Mouse (Mus musculus) lung, embryonic 14.5 days (tissue): Measurements from ENCODE around the gene Gsdme. TPM values are rescaled to one million over a fixed set of nuclear protein-coding genes. Genes with fewer than 3 reads are reported as not detected.
A peak's percentile ranks its signal among the peaks of the same experiment; 100 is the strongest.

ENCODE experiments used
- ATAC-seq: fragments of 200-750 bp; cut with Nextera tagmentation; 2 replicates; pipeline ENCODE4 v1.8.0; 2017; ENCODE audit warnings: mild to moderate bottlenecking, moderate TSS enrichment, moderate library complexity; ENCODE audit not compliant: insufficient read depth
- DNase-seq: peaks from one replicate; pipeline ENCODE4 v3.0.0-alpha.2; 2015
- H3K27ac ChIP-seq: fragments of 300-500 bp; sonication (generic); 2 replicates; pipeline ENCODE4 v1.5.1; 2014; ENCODE audit warnings: low read depth, mild to moderate bottlenecking, moderate library complexity
- H3K27me3 ChIP-seq: fragments of 300-500 bp; sonication (generic); 2 replicates; pipeline ENCODE4 v1.6.1; 2014; ENCODE audit warnings: low read length, control low read depth; ENCODE audit not compliant: insufficient read depth
- H3K36me3 ChIP-seq: fragments of 300-500 bp; sonication (generic); 2 replicates; pipeline ENCODE4 v1.6.1; 2014; ENCODE audit warnings: control low read depth; ENCODE audit not compliant: insufficient read depth
- H3K4me1 ChIP-seq: fragments of 300-500 bp; sonication (generic); 2 replicates; pipeline ENCODE4 v1.6.1; 2014; ENCODE audit warnings: antibody characterized with exemption, control low read depth; ENCODE audit not compliant: insufficient read depth
- H3K4me2 ChIP-seq: fragments of 300-500 bp; sonication (generic); 2 replicates; pipeline ENCODE4 v1.6.1; 2014; ENCODE audit warnings: mild to moderate bottlenecking
- H3K4me3 ChIP-seq: fragments of 300-500 bp; sonication (generic); 2 replicates; pipeline ENCODE4 v1.5.1; 2014; ENCODE audit warnings: low read depth, low read length
- H3K9ac ChIP-seq: fragments of 300-500 bp; sonication (generic); 2 replicates; pipeline ENCODE4 v1.6.1; 2014
- H3K9me3 ChIP-seq: fragments of 300-500 bp; sonication (generic); 2 replicates; pipeline ENCODE4 v1.6.1; 2016; ENCODE audit warnings: low read depth, low read length, control low read depth
- CTCF ChIP-seq: IDR thresholded peaks from 2 replicates; pipeline ENCODE4 v1.5.1; 2016; ENCODE audit warnings: antibody characterized with exemption, low read depth
- WGBS: fragments of 180-500 bp; shearing (Covaris S2); extraction: QIAGEN DNeasy Blood & Tissue Kit; methylation state at CpG from one replicate; pipeline ENCODE4 v1.1.7; 2014; 5-methylcytosine and 5-hydroxymethylcytosine counted together
- polyA plus RNA-seq: library from polyadenylated mRNA; unstranded; fragments of >200 nt; fragmentation: Nextera tagmentation; extraction: Ambion mirVana; gene quantifications from 2 replicates; pipeline ENCODE4 v1.2.1, GENCODE M21; 2014

Gene Gsdme
- polyA plus RNA-seq, 1 experiment from 2014 or later, result 43.3 TPM

DNA sequence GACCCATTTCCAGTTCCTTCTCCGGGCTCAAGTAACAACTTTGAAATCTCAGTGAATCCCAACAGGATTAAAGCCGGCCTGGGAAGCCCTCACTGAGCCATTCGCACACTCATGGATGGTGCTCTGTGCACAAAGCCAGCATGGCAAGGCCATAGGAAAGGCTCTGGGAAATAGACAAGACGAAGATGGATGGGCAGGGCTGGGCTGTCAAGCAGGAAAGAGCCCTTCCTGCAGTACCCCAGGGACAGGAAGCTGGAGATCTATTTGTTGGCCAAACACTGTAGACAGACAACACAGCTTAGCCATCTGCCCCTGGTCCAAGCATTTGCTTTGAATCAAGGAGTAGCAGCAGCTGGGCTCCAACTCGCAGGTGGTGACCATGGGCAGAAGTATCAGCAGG is 35.5 kb downstream of the Gsdme start:
- Histone ChIP-seq H3K36me3 (no peaks in the 10 kb centered on the region), H3K4me3 (no peak overlapping the region), H3K27ac (no peak overlapping the region), H3K27me3 (no peaks in the 10 kb centered on the region), H3K9ac (no peak overlapping the region), H3K4me1 (no peaks in the 10 kb centered on the region), H3K4me2 (no peak overlapping the region), H3K9me3 (no peaks in the 10 kb centered on the region)
- 54% methylated on average over 5 of the region's 5 CpGs for WGBS
- ATAC-seq (peak; percentile 52; the same call in 1 of the 2 replicates), DNase-seq (peak; percentile 26)
- TF ChIP-seq CTCF, result no peak

DNA sequence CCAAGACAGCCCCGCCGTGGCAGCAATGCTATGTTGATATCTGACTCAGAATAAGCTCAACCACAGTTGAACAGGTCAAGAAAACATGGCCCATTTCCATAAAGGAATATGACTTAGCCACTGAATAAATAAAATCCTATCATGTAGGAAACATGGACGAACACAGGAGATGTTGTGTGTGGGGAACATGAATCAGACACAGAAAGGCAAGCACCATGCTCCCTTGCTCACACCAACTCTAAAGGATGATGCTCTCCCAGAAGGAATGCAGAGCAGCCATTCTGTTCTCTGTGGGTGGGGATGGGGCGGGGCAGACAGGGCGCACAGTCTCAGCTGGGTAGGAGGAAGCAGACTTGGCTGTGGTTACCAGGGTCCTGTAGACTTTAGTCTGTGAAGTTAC is 38.4 kb downstream of the Gsdme start:
- WGBS, result 82% methylated on average over 5 of the region's 5 CpGs
- no peak for TF ChIP-seq CTCF
- no peak overlapping the region for H3K9ac ChIP-seq
- ATAC-seq (no peak), DNase-seq (no peak)
- no peaks in the 10 kb centered on the region for H3K27me3 ChIP-seq
- H3K27ac ChIP-seq, result no peak overlapping the region
- no peaks in the 10 kb centered on the region for H3K4me1 ChIP-seq
- no peaks in the 10 kb centered on the region for H3K36me3 ChIP-seq
- H3K9me3 ChIP-seq, result no peaks in the 10 kb centered on the region
- H3K4me3 ChIP-seq, result no peak overlapping the region
- no peak overlapping the region for H3K4me2 ChIP-seq

DNA sequence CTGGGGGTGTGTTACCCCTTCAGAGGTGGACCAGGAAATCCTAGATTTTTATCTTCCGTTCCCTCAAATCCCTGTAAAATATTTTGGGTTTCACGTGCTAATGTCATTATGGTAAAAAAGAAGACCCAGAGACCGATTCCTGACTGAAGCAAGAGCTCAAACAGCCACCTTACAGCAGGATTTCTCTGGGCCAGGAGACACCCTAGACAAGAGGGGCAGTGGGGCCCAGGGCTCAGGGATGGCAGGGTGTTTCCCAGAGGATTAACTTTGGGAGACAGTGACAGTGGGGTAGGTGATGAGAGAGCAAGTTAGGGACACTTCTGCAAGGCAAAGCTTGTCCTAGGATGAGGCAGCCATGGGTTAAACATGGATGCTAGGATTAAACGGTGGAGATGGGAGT is 40.1 kb downstream of the Gsdme start:
- no peak overlapping the region for H3K9ac ChIP-seq
- no peak for ATAC-seq
- H3K27me3 ChIP-seq, result no peaks in the 10 kb centered on the region
- 88% methylated on average over 4 of the region's 4 CpGs for WGBS
- H3K4me2 ChIP-seq, result no peak overlapping the region
- H3K9me3 ChIP-seq, result no peaks in the 10 kb centered on the region
- no peak for TF ChIP-seq CTCF
- no peak for DNase-seq
- H3K27ac ChIP-seq, result no peak overlapping the region
- H3K4me3 ChIP-seq, result no peak overlapping the region
- H3K36me3 ChIP-seq, result no peaks in the 10 kb centered on the region
- H3K4me1 ChIP-seq, result no peaks in the 10 kb centered on the region

DNA sequence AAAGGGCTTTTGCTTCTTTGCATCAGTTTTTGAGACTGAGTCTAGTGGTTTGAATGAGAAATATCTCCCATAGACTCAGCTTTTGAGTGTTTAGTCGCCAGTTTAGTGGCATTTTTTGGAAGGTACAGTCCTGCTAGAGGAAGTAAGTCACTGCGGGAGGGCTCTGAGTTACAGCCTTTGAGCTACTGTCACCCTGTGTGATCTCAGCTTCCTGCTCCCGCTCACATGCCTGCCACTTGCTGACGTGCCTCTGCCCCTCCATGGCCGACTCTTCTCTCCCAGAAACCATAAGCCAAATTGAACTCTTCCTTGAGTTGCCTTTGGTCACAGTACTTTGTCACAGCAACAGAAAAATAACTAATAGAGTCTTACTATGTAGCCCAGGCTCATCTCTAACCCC is 40.7 kb downstream of the Gsdme start:
- no peak overlapping the region for H3K9ac ChIP-seq
- no peaks in the 10 kb centered on the region for H3K9me3 ChIP-seq
- H3K4me2 ChIP-seq, result no peak overlapping the region
- no peaks in the 10 kb centered on the region for H3K4me1 ChIP-seq
- ATAC-seq (no peak), DNase-seq (no peak)
- TF ChIP-seq CTCF, result no peak
- no peaks in the 10 kb centered on the region for H3K36me3 ChIP-seq
- 62% methylated on average over 5 of the region's 5 CpGs for WGBS
- no peak overlapping the region for H3K4me3 ChIP-seq
- H3K27me3 ChIP-seq, result no peaks in the 10 kb centered on the region
- H3K27ac ChIP-seq, result no peak overlapping the region

DNA sequence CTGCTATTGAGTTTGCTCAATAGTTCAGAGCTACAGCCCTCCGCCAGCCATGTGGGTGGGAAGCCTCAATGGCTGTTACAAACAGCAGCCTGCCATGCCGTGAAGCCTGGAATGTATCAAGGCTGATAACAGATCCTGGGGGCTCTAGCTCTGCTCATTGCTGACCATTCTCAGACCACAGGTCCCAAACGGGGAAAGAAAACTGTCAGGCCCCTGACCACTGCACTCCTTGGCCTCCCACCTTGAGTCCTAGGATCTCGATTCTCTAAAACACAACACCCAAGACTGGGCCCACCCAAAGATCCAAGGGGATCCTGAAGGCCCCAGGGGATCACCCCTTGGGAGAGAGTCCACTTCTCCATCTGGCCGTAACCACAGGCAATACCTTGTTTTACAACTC is 41.3 kb downstream of the Gsdme start:
- no peak overlapping the region for H3K27ac ChIP-seq
- ATAC-seq (no peak), DNase-seq (no peak)
- H3K9me3 ChIP-seq, result no peaks in the 10 kb centered on the region
- TF ChIP-seq CTCF, result no peak
- H3K27me3 ChIP-seq, result no peaks in the 10 kb centered on the region
- no peak overlapping the region for H3K4me2 ChIP-seq
- H3K9ac ChIP-seq, result no peak overlapping the region
- H3K4me3 ChIP-seq, result no peak overlapping the region
- H3K4me1 ChIP-seq, result no peaks in the 10 kb centered on the region
- H3K36me3 ChIP-seq, result no peaks in the 10 kb centered on the region
- WGBS, result 71% methylated on average over 5 of the region's 5 CpGs

DNA sequence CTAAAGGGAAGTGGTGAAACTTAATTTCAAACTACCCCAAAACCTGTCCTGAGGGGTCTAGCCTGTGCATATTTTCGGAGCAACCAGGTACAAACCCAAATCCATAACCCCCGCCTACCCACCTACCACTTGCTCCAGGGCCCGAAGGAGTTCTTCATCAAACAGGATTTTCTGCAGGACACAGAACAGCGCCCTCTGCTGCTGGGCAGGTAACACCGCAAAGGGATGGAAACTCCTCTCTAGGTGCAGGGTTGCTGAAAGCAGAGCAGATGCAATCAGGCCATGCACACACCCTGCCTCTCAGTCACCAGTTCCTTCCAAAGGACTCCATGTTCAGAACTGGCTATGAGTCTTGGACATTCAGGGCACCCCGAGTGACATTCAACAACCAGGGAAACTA is 42.8 kb downstream of the Gsdme start:
- H3K4me2 ChIP-seq, result no peak overlapping the region
- no peak overlapping the region for H3K9ac ChIP-seq
- DNase-seq, result peak; percentile 57
- TF ChIP-seq CTCF, result peak; percentile 75
- H3K36me3 ChIP-seq, result no peaks in the 10 kb centered on the region
- no peaks in the 10 kb centered on the region for H3K9me3 ChIP-seq
- H3K27me3 ChIP-seq, result no peaks in the 10 kb centered on the region
- H3K27ac ChIP-seq, result no peak overlapping the region
- H3K4me1 ChIP-seq, result no peaks in the 10 kb centered on the region
- no peak for ATAC-seq
- no peak overlapping the region for H3K4me3 ChIP-seq
- 45% methylated on average over 6 of the region's 6 CpGs for WGBS

DNA sequence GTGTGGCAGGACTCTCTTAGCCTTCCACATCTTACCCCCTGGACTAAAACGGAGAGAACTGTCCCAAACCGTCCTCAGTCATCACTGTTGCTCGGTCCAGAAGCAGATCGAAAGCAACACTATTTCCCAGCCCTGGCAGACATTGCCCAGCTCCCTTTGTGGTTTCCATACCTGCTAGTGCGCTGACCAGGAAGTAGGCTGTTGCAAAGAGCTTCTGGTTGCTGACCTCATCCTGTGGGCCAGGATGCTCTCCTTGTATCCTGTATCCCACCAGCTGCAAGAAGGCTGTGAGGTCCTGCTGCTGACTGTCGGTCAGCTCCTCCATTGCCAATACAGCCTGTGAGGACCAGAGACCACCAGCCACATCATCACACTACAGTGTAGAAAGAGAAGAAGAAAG is 44.6 kb downstream of the Gsdme start:
- no peaks in the 10 kb centered on the region for H3K9me3 ChIP-seq
- no peak overlapping the region for H3K4me2 ChIP-seq
- WGBS, result 79% methylated on average over 6 of the region's 6 CpGs
- TF ChIP-seq CTCF, result no peak
- ATAC-seq (no peak), DNase-seq (no peak)
- no peaks in the 10 kb centered on the region for H3K36me3 ChIP-seq
- no peak overlapping the region for H3K27ac ChIP-seq
- H3K4me1 ChIP-seq, result no peaks in the 10 kb centered on the region
- no peak overlapping the region for H3K4me3 ChIP-seq
- H3K27me3 ChIP-seq, result no peaks in the 10 kb centered on the region
- no peak overlapping the region for H3K9ac ChIP-seq

DNA sequence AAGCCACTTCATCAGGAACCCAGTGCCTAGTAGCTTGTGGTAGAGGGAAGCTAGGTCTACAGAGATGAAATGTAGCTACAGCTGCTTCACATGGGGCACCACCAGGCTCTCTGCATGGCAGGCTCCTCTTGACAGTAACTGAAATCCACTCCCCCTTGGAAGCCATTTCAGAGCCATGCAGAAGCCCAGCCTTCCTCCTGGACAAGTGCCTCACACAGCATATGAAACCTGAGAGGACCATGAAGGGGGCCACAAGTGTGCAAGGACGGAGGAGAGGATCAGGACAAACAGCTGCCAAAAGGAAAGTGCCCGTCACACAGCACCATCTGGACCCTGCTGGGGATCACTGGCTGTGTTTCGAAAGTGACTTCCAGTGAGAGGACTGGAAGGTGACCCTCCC is 45.0 kb downstream of the Gsdme start:
- H3K9ac ChIP-seq, result no peak overlapping the region
- H3K4me2 ChIP-seq, result no peak overlapping the region
- TF ChIP-seq CTCF, result no peak
- ATAC-seq (no peak), DNase-seq (no peak)
- no peak overlapping the region for H3K4me3 ChIP-seq
- H3K4me1 ChIP-seq, result no peaks in the 10 kb centered on the region
- WGBS, result 38% methylated on average over 3 of the region's 3 CpGs
- H3K27ac ChIP-seq, result no peak overlapping the region
- no peaks in the 10 kb centered on the region for H3K27me3 ChIP-seq
- no peaks in the 10 kb centered on the region for H3K9me3 ChIP-seq
- H3K36me3 ChIP-seq, result no peaks in the 10 kb centered on the region
